Mouse (Mus musculus): Measurements from ENCODE around the gene Rab3a.

The Rab3a gene

DNA sequence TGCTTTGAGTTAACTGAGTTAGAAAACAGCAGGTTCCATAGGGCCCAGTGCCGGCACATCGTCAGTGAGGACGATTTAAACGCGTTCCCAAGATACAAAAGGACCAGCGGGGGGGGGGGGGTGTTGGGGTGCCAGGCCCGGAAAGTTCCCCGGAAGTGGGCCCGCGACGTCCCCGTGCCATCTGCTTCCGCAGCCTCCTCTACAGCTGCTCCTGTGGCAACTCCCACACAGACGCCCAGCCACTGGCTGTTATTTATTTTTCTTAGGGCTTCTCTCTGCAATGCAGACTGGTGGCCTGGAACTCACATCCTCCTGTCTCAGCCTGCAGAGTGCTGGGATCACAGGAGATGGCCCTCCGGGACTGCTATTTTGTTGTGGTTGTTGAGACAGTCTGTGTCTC is 46.7 kb downstream of the Rab3a start:
- DNase-seq (ENCODE audit: low spot score), result no peak

DNA sequence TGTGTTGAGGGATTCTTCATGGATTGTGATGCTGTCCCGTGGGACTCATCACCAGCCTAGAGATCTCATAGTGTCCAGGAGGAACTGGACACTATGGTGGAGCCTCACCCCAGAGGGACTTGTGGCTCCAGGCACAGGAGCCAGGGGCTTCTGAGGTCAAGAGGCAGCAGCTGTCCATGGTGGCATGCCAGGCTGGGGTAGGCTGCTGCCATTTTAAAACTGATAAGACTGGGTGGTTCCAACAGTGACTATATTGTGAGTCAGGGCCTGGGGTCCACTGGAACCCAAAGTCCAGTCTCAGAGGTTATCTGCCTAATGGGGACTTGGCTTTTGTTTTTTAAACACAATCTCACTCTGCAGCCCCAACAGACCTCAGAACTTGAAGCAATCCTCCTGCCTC is 47.4 kb downstream of the Rab3a start:
- DNase-seq (ENCODE audit: low spot score), result no peak

DNA sequence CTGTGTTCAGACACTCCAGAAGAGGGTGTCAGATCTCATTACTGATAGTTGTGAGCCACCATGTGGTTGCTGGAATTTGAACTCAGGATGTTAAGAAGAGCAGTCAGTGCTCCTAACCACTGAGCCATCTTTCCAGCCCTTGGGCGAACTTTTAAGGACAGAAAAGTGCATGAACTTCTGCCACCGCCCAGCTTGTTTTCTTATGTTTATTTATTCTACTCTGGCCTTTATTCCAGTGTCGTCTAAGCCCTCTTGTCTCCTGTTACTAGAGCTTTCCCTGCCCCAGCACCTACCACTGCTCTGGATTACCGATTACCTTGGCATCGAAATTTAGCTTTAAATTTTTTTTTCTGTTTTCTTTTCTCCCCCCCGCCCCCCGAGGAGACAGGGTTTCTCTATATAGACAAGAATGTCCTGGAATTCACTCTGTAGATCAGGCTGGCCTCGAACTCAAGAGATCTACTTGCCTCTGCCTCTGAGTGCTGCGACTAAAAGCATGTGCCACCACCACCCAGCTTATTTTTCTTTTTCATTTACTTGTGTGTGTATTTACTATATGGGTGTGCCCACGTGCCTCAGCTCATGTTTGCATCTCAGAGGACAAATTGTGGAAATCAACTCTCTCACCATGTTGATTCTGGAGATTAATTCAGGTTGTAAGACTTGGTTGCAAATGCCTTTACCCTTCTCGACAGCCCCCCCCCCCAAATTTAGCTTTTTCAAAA is 48.5 kb downstream of the Rab3a start:
- no peak for DNase-seq (ENCODE audit: low spot score)

DNA sequence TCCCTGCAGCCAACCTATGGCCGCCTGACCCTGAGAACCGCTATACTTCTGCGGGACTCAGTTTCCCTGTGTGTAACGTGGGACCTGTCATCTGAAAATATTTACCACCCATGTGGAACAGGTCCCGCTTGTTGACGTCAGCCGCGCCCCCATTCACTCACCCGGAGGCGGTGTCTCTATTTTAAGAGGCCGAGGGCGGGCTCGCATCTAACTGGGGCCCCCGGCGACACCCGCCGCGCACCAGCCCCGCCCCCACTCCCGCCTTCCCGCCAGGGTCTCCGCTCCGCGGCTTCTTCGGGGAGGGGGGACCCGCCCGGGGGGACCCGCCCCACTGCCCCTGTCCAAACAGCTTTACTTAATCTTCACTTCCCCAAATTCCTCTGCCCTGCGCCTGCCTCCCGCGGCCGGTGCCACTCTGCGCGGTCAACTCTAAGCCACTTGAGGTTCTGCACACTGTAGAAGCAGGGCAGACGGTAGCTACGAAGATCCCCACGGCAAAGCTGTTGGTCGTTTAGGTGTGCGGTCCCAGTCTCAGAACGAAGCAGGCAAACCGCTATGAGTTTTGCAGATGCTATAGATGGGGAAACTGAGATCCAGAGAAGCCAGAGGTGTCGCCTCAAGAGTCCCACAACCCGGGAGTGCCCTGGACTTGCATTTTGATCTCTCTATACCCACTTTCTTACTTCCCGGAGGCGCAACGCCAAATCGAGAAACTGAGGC is 49.4 kb downstream of the Rab3a start:
- DNase-seq (ENCODE audit: low spot score), result no peak

DNA sequence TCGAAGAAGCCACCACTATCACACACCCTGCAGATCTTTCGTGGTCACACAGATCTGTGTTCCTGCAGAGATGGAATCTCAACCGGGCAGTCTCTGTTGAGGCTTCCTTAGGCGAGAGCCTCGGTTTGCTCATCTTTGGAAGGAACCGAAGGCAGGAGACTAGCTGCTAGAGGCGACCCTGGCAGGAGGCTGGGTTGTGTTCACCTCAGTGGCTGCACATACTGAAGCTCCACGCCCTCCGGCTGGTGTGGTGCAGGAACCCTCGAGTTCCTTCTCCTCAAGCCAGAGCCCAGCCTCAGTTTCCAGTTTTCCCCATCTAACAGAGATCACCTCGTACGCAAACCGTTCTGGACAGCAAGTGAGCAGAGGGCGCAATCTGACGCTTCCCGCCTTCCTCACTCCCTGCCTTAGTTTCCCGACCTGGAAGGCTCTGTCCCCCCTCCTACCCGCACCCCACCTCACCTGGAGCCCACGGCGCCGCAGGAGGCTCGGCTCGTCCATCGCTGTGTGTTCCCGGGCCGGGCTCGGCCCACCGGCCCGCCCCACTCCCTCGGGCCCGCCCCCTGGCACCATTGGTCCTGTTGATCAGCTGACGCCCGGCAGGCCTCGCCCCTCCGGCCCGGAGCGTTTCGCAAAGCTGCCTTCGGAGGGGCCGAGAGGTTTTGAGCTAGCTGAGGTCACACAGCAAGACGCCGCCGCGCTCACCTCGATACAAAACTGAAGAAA is 50.2 kb downstream of the Rab3a start, which contains the start of gene Mast3:
Gene Mast3, minus strand, starts transcription at position 574 of the 726 bp plus-strand sequence.
- peak; percentile 91 for DNase-seq (ENCODE audit: low spot score)

DNA sequence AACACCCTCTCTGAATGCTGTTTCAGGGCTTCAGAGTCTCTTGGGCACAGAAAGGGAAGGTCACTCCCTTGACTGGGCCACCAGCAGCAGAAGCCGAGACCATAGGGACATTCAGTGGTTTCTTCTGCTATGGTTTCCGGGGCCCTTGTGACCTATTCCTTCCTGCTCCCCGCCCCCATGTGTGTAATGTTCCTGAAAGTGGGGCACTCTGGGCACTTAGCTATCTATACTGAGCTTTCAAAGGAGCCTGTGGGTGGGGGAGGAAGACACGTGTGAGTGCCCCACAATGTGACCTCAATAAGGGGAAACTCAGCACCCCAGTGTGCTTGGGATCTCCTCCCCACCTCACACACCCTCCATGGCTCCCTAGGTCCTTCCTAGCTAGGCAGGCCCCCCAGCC is 52.1 kb downstream of the Rab3a start:
- no peak for DNase-seq (ENCODE audit: low spot score)

DNA sequence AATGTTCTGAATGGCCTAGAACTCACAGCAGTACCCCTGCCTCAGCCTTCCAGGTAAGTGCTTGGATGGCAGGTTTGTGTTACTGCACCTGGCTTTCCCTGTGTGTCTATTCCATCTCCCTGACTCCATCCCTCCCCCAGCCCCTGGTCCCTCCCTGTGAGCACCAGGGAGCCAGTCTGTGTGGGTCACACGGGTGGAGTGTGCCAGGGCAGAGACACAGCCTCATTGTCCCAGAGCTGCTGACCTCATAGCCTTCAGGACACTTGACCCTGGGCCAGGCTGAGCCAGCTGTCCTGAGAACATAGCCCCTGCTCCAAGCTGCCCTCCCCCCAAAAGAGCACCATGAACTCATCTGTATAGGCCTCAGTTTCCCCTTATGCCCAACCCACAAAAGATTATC is 52.8 kb downstream of the Rab3a start:
- no peak for DNase-seq (ENCODE audit: low spot score)

DNA sequence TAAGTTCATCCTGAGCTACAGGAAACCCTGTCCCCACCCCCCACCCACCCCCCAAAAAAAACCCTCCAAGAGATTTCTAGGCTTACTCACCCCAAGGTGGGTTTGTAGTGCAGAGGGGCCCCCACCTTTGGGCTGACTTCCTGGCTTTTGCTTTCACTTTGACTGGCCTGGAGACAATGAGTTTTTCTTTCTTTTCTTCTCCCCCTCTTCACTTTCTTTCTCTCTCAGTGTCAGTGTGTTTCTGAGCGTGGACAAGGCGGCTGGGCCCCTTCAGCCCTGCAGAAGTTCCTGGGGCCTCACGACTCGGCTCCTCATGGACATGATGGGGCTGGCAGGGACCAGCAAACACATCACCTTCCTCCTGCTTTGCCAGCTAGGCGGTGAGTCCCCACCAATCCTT is 53.8 kb downstream of the Rab3a start, which contains the start of gene Il12rb1:
Gene Il12rb1, plus strand, starts transcription at position 211 of the 400 bp plus-strand sequence.
- no peak for DNase-seq (ENCODE audit: low spot score)

Measured in embryo, embryonic 10 days (tissue).